Mouse (Mus musculus) myocyte (in vitro differentiated cells): Measurements from ENCODE around the gene Cacna2d4.

Experiments
- CEBPB ChIP-seq: IDR thresholded peaks from 2 replicates; pipeline ENCODE4 v1.6.1; 2011; ENCODE audit warnings: mild to moderate bottlenecking, moderate library complexity; ENCODE audit not compliant: poor library complexity, insufficient read depth, severe bottlenecking
- MAX ChIP-seq: IDR thresholded peaks from one replicate; pipeline ENCODE4 v1.6.1; 2011; ENCODE audit warnings: low read depth, mild to moderate bottlenecking, control low read depth
- MYOG ChIP-seq, 3 experiments: IDR thresholded peaks; one replicate each; pipeline ENCODE4 v1.6.1; 2011; ENCODE audit warnings: control low read depth in 2 of 3, low read depth in 2 of 3, mild to moderate bottlenecking in 2 of 3; ENCODE audit not compliant: insufficient read length in 2 of 3, control insufficient read depth in 1 of 3, insufficient read depth in 1 of 3
- POLR2A ChIP-seq: IDR thresholded peaks from one replicate; pipeline ENCODE4 v1.6.1; 2011; ENCODE audit warnings: low read depth, mild to moderate bottlenecking, control low read depth, moderate library complexity; ENCODE audit not compliant: insufficient read length
- TCF12 ChIP-seq: IDR thresholded peaks from one replicate; pipeline ENCODE4 v1.6.1; 2011; ENCODE audit warnings: mild to moderate bottlenecking, control low read depth; ENCODE audit not compliant: poor library complexity, insufficient read depth, severe bottlenecking
- TCF3 ChIP-seq: IDR thresholded peaks from one replicate; pipeline ENCODE4 v1.6.1; 2011; ENCODE audit warnings: low read depth, control low read depth; ENCODE audit not compliant: insufficient read length

- no peak for TF ChIP-seq MYOG (IDR thresholded peaks at IDR 0.05; ENCODE audit: control insufficient read depth in 1 of 3, insufficient read depth in 1 of 3, insufficient read length in 2 of 3, low read depth in 2 of 3)
- no peak for TF ChIP-seq POLR2A
- no peak for TF ChIP-seq TCF12
- no peak for TF ChIP-seq MAX
- no peak for TF ChIP-seq TCF3
- no peak for TF ChIP-seq CEBPB
These were observed 78.6 kb downstream of the Cacna2d4 start for GRCm38 (mm10) chr6:119314751-119315476.
